Mouse (Mus musculus): ENCODE measurements at regions not wholly inside any gene's neighbourhood (a gene's known extent, or its start where the extent isn't known, plus 50 kb on each side); places are given as distances from the start of the nearest gene placed in this dataset.

DNA sequence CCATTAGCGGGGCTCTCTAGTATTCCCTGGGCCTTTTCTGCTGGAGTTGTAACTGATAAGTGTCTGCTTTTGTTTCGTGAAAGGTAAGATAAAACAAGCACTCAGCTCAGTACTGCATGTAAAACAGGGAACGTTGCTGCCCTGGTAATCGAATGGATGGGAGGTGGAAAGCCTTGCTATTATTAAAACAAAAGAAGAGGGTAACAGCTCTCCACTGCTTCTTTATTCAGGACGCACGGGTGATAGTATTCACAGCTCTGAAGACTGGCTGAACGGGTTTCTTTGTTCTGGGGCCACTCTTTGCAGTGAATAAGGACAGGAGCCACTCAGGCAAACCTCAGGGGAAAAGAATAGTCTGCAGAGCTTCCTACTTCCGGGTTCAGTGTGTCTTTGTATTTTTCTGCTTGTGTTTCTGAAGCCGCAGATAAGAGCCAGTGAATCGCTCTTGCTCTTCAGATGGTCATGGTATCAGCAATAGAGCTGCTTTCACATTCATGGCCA, 185.6 kb upstream of the Auts2 start:
- no peak for ATAC-seq (replicated peaks; ENCODE audit: low FRiP score, poor library complexity, severe bottlenecking)

DNA sequence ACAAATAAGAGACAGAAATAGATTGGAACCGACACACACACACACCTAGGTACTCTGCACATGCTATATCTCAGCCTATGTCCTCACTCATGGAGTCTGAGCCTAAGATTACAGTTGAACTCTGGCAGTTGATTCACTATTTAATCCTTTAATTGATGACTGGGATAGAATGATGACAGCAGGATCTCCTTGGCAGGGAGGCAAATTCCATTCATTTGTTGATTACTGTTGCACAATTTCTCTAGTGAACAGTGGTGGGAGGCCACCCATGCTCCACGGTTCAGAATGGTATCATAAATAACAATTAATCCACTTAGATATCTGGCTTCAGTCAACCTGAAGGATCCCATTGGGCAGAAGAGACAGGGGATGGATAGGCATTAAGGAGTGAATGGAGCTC, 181.3 kb upstream of the Auts2 start:
- ATAC-seq (replicated peaks; ENCODE audit: low FRiP score, poor library complexity, severe bottlenecking) = no peak

DNA sequence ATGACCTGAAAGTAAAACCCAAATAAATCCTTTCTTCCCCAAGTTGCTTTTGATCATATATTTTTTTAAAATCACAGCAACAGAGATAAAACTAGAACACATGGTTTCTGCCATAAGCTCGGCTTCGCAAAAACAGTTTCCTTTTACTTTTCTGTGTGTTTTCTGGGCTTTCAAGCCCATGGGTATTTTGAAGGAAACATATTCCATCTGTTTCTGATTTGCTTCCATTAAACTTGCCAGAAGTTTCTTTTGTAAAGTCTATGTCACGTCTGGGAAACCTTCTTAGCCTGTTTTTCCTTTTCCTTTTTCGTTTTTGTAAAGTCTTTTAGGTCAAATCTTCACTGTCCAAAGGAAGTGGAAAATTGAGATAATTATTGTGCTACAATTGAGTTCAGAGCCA, 167.2 kb upstream of the Auts2 start:
- no peak for ATAC-seq (replicated peaks; ENCODE audit: low FRiP score, poor library complexity, severe bottlenecking)

DNA sequence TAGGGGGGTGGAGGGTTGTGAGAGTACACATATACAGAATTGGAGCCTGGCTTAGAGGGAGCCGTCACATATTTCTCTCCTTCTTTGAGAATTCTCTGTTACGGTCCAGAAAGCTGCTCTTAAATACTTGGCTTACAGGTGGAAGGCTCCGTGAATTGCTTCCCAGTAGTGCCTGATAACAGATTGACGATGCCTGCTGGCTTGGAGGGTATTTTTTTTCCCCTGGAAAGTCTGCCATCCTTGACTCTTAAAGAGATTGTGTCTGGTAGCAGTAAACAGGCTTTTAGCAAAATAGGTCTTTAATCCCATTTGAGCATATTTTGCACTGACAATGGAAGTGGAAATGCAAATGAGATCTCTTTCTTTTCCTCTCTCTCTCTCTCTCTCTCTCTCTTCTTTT, 164.4 kb upstream of the Auts2 start:
- ATAC-seq (replicated peaks; ENCODE audit: low FRiP score, poor library complexity, severe bottlenecking) = no peak

DNA sequence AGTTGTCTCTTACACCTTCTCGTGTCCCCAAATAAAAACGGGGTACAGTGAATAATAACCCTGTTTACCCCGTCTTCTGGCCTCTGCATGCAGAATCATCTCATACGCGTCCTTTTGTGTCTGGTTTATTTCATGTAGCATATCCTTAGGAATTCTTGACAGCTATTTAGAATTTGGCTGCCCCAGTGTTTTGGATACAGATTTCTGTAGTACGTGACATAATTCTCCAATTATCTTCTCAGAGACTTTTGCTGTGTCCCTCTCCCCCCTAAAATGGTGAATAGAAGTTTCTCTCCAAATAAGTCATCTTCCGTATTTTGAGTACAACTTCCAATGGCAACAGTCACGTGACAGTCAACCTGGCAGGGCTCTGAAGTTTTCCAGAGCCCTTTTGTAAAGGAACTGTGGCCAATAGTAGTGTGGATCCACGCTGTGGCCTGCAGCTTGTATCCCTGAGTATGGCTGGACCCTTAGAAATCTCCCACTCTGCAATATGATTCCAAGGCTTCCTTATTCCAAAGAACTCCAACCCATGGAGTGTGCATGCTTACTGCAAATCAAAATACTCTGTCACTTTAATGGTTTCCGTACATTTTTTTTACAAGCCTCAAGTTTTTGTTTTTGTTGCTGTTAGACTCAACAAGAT, 160.4 kb upstream of the Auts2 start:
- no peak for ATAC-seq (replicated peaks; ENCODE audit: low FRiP score, poor library complexity, severe bottlenecking)

DNA sequence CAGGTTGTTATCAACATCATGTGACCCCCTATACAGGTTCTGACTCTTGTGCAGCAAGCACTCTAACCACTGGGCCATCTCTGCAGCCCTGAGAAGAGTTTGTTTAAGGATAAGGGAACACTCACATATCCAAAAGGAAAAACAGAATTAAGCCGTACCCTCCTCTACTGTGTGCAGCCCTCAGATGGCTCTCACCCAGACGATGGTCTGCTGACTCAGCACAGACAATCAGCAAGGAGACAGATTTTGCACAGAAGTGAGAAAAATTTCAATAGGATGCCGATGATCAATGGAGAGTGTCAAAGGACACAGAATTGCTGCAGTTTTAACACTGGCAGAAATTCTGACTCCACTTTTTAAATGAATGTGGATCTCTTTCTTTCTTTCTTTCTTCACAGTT, 159.4 kb upstream of the Auts2 start:
- ATAC-seq (replicated peaks; ENCODE audit: low FRiP score, poor library complexity, severe bottlenecking) = no peak

DNA sequence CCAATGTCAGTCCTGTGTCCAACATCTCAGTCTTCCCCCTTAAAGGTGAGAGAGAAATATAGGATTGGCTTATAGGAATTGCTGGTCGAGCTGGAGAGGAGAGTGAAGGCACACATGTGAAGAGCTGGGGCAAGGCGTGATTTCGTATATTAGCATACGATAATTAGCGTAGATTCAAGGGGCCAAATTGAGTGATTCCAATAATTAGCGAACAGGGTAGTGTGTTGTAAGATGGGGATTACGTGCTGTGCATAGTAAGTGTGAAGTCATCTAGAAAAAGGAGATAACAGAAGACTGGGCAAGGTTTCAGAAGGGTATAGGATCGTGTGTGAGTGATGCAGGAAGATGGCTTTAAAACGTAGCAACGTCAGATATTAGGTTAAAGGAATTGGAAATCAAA, 147.6 kb upstream of the Auts2 start:
- no peak for ATAC-seq (replicated peaks; ENCODE audit: low FRiP score, poor library complexity, severe bottlenecking)

DNA sequence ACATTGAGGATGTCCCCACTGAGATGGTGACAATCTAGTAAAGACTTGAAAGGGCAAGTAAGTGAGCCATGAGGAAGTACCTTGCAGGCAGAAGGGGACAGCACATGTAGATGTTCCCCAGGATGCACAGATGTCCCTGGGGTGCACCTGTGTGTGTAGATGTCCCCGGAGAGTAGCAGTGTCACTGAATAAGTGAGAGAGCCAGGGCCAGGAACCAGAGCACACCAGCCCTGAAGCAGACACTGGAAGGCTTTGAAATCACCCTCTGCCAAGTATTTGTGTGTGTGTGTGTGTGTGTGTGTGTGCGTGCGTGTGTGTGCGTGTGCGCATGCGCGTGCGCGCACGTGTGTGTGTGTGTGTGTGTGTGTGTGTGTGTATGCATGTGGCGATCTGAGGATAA, 132.1 kb upstream of the Auts2 start:
- no peak for ATAC-seq (replicated peaks; ENCODE audit: low FRiP score, poor library complexity, severe bottlenecking)

DNA sequence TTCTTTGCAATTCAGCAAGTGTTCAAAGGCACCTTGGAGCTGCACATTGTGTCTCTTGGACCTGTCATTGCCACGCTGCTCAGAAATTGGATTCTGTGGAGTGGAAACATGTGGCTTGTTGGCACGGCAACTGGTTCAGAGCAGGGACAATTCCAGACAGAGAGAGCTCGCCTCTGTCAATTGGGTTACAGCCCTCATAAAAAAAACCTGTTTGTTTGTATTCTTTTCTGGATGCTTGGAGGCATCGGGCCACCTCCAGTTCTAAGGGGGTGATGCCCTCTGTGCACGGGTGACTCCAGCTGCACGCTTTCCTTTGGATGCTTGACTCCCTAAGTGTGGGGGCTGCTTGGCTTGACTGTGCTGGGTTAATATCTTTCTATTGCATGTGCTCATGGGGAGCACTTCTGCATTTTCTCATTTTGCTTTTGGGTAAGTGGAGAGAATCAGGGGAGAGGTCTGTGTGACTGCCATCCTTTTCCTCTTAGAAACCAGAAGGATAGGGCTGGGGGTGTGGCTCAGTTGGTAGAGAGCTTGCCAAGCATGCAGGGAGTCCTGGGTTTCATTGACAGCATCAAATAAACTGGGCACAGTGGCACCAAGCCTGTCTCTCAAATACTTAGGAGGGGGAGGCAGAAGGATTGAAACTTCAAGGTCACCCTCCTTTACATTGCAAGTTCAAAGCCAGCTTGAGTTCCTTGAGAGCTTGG, 130.6 kb upstream of the Auts2 start:
- no peak for ATAC-seq (replicated peaks; ENCODE audit: low FRiP score, poor library complexity, severe bottlenecking)

DNA sequence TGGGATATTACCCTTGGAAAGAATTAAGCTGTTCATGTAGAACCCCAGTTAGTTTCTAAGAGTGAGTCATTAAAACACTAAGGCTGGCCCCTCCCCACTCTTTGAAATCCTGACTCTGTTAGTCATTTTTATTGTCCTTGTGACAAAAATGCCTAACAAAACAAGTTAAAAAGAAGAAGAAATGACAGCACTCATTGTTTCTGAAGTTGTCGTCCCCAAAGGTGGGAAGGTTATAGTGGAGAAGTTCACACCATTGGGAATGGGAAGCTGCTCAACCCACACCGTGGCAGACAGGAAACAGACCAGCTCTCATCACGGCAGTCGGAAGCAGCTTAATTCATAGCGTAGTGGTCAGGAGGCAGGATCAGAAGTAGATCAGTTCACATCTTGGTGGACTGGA, 128.4 kb upstream of the Auts2 start:
- no peak for ATAC-seq (replicated peaks; ENCODE audit: low FRiP score, poor library complexity, severe bottlenecking)

DNA sequence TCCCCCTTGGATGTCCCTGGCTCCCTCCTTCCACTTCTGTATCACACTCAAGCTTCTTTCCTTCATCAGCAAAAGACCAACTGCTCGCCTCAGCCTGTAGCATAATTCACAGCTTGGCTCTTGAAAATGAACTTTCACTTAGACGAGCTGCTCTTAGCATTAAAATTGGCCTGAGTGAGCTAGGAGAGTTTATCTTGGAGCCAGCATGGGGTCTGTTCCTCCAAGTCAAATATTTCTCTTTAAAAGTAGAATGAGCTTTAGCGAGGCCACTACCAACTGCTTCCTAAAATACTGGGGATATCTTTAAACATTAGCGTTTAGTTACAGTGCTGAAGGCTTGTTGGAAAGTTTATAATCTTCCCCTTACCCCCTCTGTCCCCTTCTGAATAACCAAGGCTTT, 124.2 kb upstream of the Auts2 start:
- no peak for ATAC-seq (replicated peaks; ENCODE audit: low FRiP score, poor library complexity, severe bottlenecking)

DNA sequence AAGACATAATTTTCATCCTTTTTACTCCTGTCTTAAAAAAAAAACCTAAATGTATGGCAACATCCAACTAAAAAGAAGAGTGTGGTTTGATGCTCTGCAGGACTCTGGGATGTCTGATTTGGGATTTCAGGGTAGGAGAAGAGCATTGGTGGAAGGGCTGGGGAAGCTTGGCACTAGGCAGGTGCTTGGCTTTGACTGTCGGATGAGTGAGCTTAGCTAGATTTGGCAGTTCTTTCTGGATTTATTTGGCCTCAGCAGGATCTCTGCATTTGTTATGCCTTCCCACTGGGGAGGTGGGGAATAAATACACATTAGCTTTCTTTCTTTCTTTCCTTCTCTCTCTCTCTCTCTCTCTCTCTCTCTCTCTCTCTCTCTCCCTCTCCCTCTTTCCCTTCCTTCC, 118.1 kb upstream of the Auts2 start:
- no peak for ATAC-seq (replicated peaks; ENCODE audit: low FRiP score, poor library complexity, severe bottlenecking)

DNA sequence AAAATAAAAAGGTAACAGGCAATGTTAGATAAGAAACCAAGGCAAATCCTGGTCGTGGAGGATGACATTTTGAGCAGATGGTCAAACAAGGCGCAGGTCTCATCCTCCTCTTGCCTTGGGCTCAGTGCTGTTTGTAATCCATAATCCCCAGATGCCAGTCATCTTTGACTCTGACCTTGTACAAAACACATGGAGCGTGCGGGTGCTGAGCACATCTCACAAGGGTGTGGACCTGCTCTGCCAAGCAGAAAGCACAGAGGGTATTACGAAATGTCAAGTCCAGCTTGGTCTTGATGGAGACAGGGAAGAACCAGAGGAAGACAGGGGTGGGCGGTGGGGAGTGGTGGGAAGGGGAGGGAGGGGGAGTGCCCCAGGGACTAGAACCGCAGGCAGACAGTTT, 116.9 kb upstream of the Auts2 start:
- ATAC-seq (replicated peaks; ENCODE audit: low FRiP score, poor library complexity, severe bottlenecking) = no peak

DNA sequence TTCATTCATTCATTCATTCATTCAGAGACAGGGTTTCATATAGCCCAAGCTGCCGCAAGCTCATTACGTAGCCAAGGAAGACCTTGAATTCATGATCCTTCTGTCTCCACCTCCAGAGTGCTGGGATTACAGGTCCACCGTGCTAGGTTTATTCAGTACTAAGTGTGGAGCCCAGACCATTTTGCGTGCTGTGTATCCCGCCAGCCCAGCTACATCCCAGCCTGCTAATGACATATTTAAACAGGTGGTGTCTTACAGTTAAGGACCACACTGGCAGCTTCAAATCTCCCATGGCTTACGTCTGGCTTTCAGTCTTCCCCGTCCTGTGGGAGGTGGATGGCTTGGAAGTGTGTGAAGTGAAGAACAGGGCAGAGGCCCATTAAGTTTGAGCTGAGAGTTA, 111.2 kb upstream of the Auts2 start:
- ATAC-seq (replicated peaks; ENCODE audit: low FRiP score, poor library complexity, severe bottlenecking) = no peak

DNA sequence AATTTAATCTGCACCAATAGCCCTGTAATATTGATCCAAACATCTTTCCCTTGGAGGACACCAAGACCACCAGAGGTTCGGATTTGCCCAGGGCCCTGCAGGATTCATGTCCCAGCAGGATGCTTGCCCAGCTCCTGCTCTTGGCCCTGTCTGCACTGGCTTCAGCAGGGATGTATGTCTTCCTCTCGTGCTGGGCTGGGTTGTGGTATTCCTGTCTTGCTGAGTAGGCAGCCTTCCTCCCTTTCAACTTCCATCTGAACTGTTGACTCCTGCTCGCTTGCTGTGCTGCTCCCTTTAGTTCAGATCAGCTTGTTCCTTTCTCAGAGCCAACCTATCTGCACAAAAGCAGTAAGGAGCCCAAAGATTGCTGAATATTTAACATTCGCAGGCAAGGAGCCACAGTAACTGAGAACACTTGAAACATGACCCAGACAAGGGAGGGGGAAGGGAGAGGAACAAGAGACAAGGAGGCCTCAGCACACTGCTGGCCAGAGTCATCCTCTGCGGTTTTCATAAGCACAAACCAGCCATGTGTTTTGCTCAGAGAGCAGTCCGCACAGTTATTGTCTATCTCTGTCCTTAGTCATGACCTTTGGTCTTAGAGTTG, 110.7 kb upstream of the Auts2 start:
- ATAC-seq (replicated peaks; ENCODE audit: low FRiP score, poor library complexity, severe bottlenecking) = no peak

DNA sequence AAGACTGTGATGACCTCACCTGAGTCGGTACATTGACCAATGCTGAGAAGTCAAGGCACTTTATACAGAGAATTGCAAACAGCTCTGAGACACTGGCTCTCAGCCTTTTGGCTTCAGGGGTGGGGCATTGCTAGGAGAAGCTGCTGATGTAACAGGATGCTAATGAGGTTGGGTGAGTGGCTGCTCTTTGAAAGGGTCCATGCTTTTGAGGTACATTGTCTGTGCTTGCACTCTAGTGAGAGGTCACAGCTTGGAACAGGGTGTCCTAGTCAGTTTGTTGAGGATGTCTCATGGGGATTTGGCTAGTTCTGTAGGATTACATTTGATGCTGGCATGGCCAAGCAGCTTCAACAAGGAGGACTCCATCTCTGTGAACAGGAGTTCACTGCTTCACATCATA, 109.1 kb upstream of the Auts2 start:
- ATAC-seq (replicated peaks; ENCODE audit: low FRiP score, poor library complexity, severe bottlenecking) = no peak

DNA sequence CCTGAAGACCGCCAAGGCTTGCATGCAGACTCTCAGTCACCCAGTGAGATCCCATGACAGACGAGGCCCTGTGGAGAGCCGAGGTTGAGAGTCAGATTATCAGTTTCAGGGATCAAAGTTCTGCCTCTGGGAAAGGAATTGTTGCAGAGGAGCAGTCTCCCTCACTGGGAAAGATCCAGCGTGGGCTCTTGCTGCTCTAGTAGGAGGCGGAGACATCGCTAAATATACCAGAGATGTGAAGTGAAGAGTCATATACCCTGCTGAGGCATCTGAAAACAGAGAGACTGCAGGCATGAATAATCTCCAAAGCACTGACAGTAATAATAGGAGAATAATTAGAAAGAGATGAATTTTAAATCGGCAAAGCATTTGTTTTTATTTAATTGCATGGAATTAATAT, 106.6 kb upstream of the Auts2 start:
- no peak for ATAC-seq (replicated peaks; ENCODE audit: low FRiP score, poor library complexity, severe bottlenecking)

DNA sequence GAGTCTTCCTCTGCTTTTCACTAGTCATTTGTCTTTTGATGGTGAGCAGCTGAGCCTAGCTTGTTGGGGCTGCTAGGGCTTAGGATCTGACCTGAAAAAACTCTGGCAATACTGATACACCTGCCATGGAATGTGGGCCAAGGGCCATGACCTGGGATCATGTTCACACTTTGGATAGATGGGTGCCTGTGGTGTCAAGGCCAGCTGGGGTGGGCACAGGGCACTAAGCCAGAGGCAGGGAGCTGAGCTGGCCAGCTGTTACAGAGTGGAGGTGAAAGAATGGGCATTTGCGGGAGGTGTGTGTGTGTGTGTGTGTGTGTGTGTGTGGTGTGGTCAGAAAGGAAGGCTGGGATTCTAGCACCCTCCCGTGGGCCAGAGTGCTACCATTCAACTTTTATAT, 105.6 kb upstream of the Auts2 start:
- ATAC-seq (replicated peaks; ENCODE audit: low FRiP score, poor library complexity, severe bottlenecking) = no peak

DNA sequence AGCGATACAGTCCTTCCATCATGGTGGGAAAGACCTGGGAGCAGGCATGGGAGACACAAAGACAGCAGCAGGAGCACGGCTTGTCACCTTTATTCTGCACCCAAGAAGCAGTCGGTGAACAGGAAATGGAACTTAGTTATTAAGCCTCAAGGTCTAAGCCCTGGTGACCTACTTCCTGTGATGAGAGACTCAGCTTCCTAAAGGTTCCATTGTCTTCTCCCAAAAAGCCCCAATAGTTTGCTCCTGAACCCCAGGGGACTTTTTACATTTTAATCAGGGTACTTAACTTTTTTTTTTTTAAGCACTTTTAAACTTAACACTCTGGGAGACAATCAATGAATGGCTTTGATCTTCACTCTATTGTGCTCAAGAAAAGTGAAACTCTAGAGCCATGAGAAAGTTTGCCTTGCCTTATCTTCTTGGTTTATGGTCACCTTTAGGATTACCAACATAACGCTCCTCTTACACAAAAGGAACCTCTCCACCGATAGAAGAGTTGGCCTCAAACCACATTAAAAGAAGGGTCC, 101.6 kb upstream of the Auts2 start:
- ATAC-seq (replicated peaks; ENCODE audit: low FRiP score, poor library complexity, severe bottlenecking) = no peak

DNA sequence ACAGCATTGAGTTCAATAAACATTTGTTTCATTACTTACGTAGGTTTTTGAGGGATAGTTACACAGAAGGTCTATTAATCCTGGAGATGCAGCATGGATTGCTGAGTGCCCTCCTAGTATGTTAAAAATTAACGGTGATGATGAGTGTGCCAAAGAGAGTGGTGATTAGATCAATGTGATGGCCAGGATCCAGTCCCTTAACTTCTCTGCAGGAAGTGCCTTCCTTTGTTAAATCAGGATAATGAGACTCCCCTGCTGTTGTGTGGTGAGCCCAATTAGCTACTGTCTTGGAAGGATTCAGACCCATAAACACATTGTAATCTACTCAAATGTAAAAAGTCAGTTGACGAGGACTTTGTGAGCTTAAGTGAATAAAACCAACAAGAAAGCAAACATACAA, 100.1 kb upstream of the Auts2 start:
- no peak for ATAC-seq (replicated peaks; ENCODE audit: low FRiP score, poor library complexity, severe bottlenecking)

DNA sequence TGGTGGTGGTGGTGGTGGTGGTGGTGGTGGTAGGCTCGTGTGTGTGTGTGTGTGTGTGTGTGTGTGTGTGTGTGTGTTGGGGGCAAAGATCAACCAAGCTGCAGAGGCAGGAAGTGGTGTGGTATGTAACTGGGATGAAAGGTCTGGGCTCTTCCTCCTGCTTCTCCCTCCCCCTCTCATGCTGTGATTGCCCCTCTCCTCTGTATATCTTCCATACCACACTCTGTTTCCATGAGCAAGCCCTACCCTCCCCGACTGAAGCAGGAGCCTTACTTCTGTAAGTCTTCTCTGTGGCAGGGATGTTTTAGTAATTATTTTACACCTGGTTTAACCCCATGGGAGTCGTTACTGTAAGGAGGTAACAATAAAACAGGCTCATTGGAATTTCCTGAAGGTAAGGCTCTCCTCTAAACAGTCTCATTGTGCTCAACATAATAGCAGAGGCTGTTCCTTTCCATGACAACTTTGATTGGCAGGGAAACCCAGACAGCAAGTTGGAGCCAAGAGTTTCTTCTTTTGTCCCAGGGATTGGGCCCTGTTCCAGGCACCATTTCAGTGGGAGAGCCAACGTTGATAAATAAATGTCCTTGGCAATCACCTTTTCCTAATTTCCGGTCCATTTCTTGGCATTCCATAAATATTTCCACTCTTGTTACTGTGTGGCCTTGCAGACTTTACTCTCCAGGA, 90.2 kb upstream of the Auts2 start:
- ATAC-seq (replicated peaks; ENCODE audit: low FRiP score, poor library complexity, severe bottlenecking) = no peak
